Mouse (Mus musculus) spleen, adult 2 months (tissue): Measurements from ENCODE around the gene Ak1.

Experiments used
- CTCF ChIP-seq: fragments of 200-500 bp; IDR thresholded peaks from 2 replicates; pipeline ENCODE4 v1.5.1; 2011; ENCODE audit warnings: mild to moderate bottlenecking, inconsistent platforms; ENCODE audit not compliant: insufficient read depth, insufficient read length, insufficient replicate concordance; ENCODE audit errors: extremely low read depth
- POLR2A ChIP-seq: fragments of 200-500 bp; IDR thresholded peaks from 2 replicates; pipeline ENCODE4 v1.6.1; 2011; ENCODE audit warnings: low read depth, low read length, inconsistent platforms

GRCm38 (mm10) chr2:32667775-32668174 lies 46.2 kb downstream of the Ak1 start:
- TF ChIP-seq POLR2A, result no peak
- no peak for TF ChIP-seq CTCF
